Mouse (Mus musculus) cerebellum, adult 9-11 months (tissue): ENCODE measurements around the gene Sec14l1.

ENCODE experiments used
- DNase-seq: peaks from one replicate; pipeline ENCODE4 v3.0.0; 2022

The Sec14l1 gene

GRCm38 (mm10) chr11:117088271-117088991 is 26.5 kb upstream of the Sec14l1 start:
- no peak for DNase-seq

GRCm38 (mm10) chr11:117089673-117090419 is 25.1 kb upstream of the Sec14l1 start:
- DNase-seq = no peak

- DNase-seq = no peak
Observed at GRCm38 (mm10) chr11:117091406-117091805, 23.6 kb upstream of the Sec14l1 start.

- DNase-seq = no peak
Observed at GRCm38 (mm10) chr11:117091845-117092244, 23.1 kb upstream of the Sec14l1 start.

- no peak for DNase-seq
Observed at GRCm38 (mm10) chr11:117092711-117093110, 22.3 kb upstream of the Sec14l1 start.

GRCm38 (mm10) chr11:117093900-117094552 is 20.9 kb upstream of the Sec14l1 start:
- DNase-seq = no peak

- no peak for DNase-seq
Observed at GRCm38 (mm10) chr11:117094646-117095045, 20.3 kb upstream of the Sec14l1 start.

GRCm38 (mm10) chr11:117097021-117097420 is 17.9 kb upstream of the Sec14l1 start:
- no peak for DNase-seq

- no peak for DNase-seq
Observed at GRCm38 (mm10) chr11:117098155-117098554, 16.8 kb upstream of the Sec14l1 start.

GRCm38 (mm10) chr11:117098784-117099183 is 16.2 kb upstream of the Sec14l1 start:
- DNase-seq = no peak

- no peak for DNase-seq
Observed at GRCm38 (mm10) chr11:117099372-117099771, 15.6 kb upstream of the Sec14l1 start.

GRCm38 (mm10) chr11:117101351-117101921 is 13.5 kb upstream of the Sec14l1 start:
- no peak for DNase-seq

GRCm38 (mm10) chr11:117101925-117102717 is 12.8 kb upstream of the Sec14l1 start:
- no peak for DNase-seq

GRCm38 (mm10) chr11:117103523-117103922 is 11.4 kb upstream of the Sec14l1 start:
- DNase-seq = no peak

GRCm38 (mm10) chr11:117104044-117104757 is 10.8 kb upstream of the Sec14l1 start:
- no peak for DNase-seq

- no peak for DNase-seq
Observed at GRCm38 (mm10) chr11:117105315-117105714, 9.7 kb upstream of the Sec14l1 start.

GRCm38 (mm10) chr11:117105850-117106249 is 9.1 kb upstream of the Sec14l1 start:
- no peak for DNase-seq

GRCm38 (mm10) chr11:117106633-117107334 is 8.2 kb upstream of the Sec14l1 start:
- peak; percentile 32 for DNase-seq

- DNase-seq = no peak
Observed at GRCm38 (mm10) chr11:117107837-117108236, 7.1 kb upstream of the Sec14l1 start.

GRCm38 (mm10) chr11:117108595-117108994 is 6.4 kb upstream of the Sec14l1 start:
- peak; percentile 93 for DNase-seq
